Mouse (Mus musculus): ENCODE results near the gene Tmcc3. TPM values are rescaled to one million over a fixed set of nuclear protein-coding genes. Genes with fewer than 3 reads are reported as not detected.

Gene Tmcc3
- polyA plus RNA-seq, 1 experiment from 2014 or later: 6.1 TPM

- 66% methylated on average over 8 of the region's 8 CpGs for WGBS
- Histone ChIP-seq H3K36me3 (no peaks in the 10 kb centered on the region), H3K27ac (no peak overlapping the region), H3K9me3 (replicated peaks) (no peaks in the 10 kb centered on the region), H3K4me2 (replicated peaks) (no peak overlapping the region), H3K4me3 (no peak overlapping the region), H3K27me3 (no peaks in the 10 kb centered on the region), H3K9ac (no peak overlapping the region), H3K4me1 (no peaks in the 10 kb centered on the region; the same call in 1 of the 2 replicates)
- no peak for ATAC-seq (ENCODE audit: low FRiP score)
Measured at GRCm38 (mm10) chr10:94471487-94471886, 159.7 kb downstream of the Tmcc3 start.

GRCm38 (mm10) chr10:94473501-94473900 is 161.8 kb downstream of the Tmcc3 start:
- Histone ChIP-seq H3K4me2 (replicated peaks) (no peak overlapping the region), H3K27me3 (no peaks in the 10 kb centered on the region), H3K27ac (no peak overlapping the region), H3K4me3 (no peak overlapping the region), H3K9ac (no peak overlapping the region), H3K4me1 (no peaks in the 10 kb centered on the region; the same call in 1 of the 2 replicates), H3K36me3 (no peaks in the 10 kb centered on the region), H3K9me3 (replicated peaks) (no peaks in the 10 kb centered on the region)
- WGBS: 62% methylated on average over 5 of the region's 5 CpGs
- no peak for ATAC-seq (ENCODE audit: low FRiP score)

- ATAC-seq (ENCODE audit: low FRiP score): no peak
- WGBS: 91% methylated on average over 5 of the region's 5 CpGs
- H3K27ac ChIP-seq: no peak overlapping the region
- no peak overlapping the region for H3K4me3 ChIP-seq
- no peaks in the 10 kb centered on the region; the same call in 1 of the 2 replicates for H3K4me1 ChIP-seq
- H3K9ac ChIP-seq: no peak overlapping the region
- no peaks in the 10 kb centered on the region for H3K27me3 ChIP-seq
- H3K36me3 ChIP-seq: no peaks in the 10 kb centered on the region
- no peaks in the 10 kb centered on the region for H3K9me3 ChIP-seq (replicated peaks)
- H3K4me2 ChIP-seq (replicated peaks): no peak overlapping the region
Measured at GRCm38 (mm10) chr10:94474185-94474584, 162.4 kb downstream of the Tmcc3 start.

GRCm38 (mm10) chr10:94477366-94478225 is 165.8 kb downstream of the Tmcc3 start:
- no peak for ATAC-seq (ENCODE audit: low FRiP score)
- Histone ChIP-seq H3K4me1 (no peaks in the 10 kb centered on the region; the same call in 1 of the 2 replicates), H3K4me3 (no peak overlapping the region), H3K27ac (no peak overlapping the region), H3K27me3 (no peaks in the 10 kb centered on the region), H3K9me3 (replicated peaks) (0 out of 2 replicates have a peak, but pooled peaks cover 8% of the 10 kb centered on the region), H3K36me3 (no peaks in the 10 kb centered on the region), H3K9ac (no peak overlapping the region), H3K4me2 (replicated peaks) (no peak overlapping the region)
- WGBS: 92% methylated on average over 13 of the region's 13 CpGs

- Histone ChIP-seq H3K4me2 (replicated peaks) (no peak overlapping the region), H3K9me3 (replicated peaks) (0 out of 2 replicates have a peak, but pooled peaks cover 8% of the 10 kb centered on the region), H3K27me3 (no peaks in the 10 kb centered on the region), H3K4me1 (no peaks in the 10 kb centered on the region), H3K4me3 (no peak overlapping the region), H3K9ac (no peak overlapping the region), H3K27ac (no peak overlapping the region), H3K36me3 (no peaks in the 10 kb centered on the region)
- 82% methylated on average over 13 of the region's 13 CpGs for WGBS
- no peak for ATAC-seq (ENCODE audit: low FRiP score)
Measured at GRCm38 (mm10) chr10:94479646-94480045, 167.9 kb downstream of the Tmcc3 start.

GRCm38 (mm10) chr10:94480380-94481101 is 168.8 kb downstream of the Tmcc3 start:
- Histone ChIP-seq H3K27ac (no peak overlapping the region), H3K27me3 (no peaks in the 10 kb centered on the region), H3K4me1 (no peaks in the 10 kb centered on the region), H3K36me3 (no peaks in the 10 kb centered on the region), H3K9ac (no peak overlapping the region), H3K4me2 (replicated peaks) (no peak overlapping the region), H3K9me3 (replicated peaks) (0 out of 2 replicates have a peak, but pooled peaks cover 8% of the 10 kb centered on the region), H3K4me3 (no peak overlapping the region)
- WGBS: 89% methylated on average over 13 of the region's 13 CpGs
- no peak for ATAC-seq (ENCODE audit: low FRiP score)

GRCm38 (mm10) chr10:94481613-94482012 is 169.9 kb downstream of the Tmcc3 start:
- no peaks in the 10 kb centered on the region for H3K27me3 ChIP-seq
- no peak overlapping the region for H3K4me3 ChIP-seq
- H3K27ac ChIP-seq: no peak overlapping the region
- no peaks in the 10 kb centered on the region for H3K36me3 ChIP-seq
- no peak overlapping the region for H3K9ac ChIP-seq
- no peak overlapping the region for H3K4me2 ChIP-seq (replicated peaks)
- no peaks in the 10 kb centered on the region for H3K4me1 ChIP-seq
- H3K9me3 ChIP-seq (replicated peaks): 0 out of 2 replicates have a peak, but pooled peaks cover 8% of the 10 kb centered on the region
- ATAC-seq (ENCODE audit: low FRiP score): no peak

GRCm38 (mm10) chr10:94486179-94486578 is 174.4 kb downstream of the Tmcc3 start:
- no peaks in the 10 kb centered on the region for H3K36me3 ChIP-seq
- ATAC-seq (ENCODE audit: low FRiP score): no peak
- no peak overlapping the region for H3K4me2 ChIP-seq (replicated peaks)
- no peaks in the 10 kb centered on the region for H3K4me1 ChIP-seq
- H3K4me3 ChIP-seq: no peak overlapping the region
- H3K9me3 ChIP-seq (replicated peaks): 0 out of 2 replicates have a peak, but pooled peaks cover 8% of the 10 kb centered on the region
- H3K9ac ChIP-seq: no peak overlapping the region
- no peaks in the 10 kb centered on the region for H3K27me3 ChIP-seq
- 70% methylated on average over 2 of the region's 2 CpGs for WGBS
- no peak overlapping the region for H3K27ac ChIP-seq

DNA sequence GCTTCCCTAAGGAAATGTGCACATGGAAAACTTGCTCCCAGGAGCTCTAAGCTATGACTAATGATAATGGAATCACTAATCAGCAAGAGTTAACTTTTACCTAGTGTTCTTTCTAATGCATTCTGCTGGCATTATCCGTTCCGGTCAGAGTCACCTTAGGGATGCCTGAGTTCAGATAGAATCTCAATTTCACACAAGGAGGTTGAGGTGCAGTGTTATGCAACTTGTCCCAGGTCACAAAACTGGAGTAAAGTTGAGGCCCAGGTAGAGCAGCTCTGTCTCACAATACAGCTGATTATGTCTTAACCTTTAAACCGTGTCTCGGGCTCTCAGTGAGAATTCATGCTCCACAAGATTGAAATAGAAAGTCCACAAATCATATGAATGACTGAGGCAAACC is 177.8 kb downstream of the Tmcc3 start:
- H3K4me1 ChIP-seq: peaks cover 5% of the 10 kb centered on the region
- no peak overlapping the region for H3K9ac ChIP-seq
- no peak overlapping the region for H3K27ac ChIP-seq
- H3K9me3 ChIP-seq (replicated peaks): no peaks in the 10 kb centered on the region
- no peak for ATAC-seq (ENCODE audit: low FRiP score)
- H3K4me2 ChIP-seq (replicated peaks): no peak overlapping the region
- WGBS: 90% methylated on average over 4 of the region's 4 CpGs
- no peaks in the 10 kb centered on the region for H3K27me3 ChIP-seq
- no peaks in the 10 kb centered on the region for H3K36me3 ChIP-seq
- H3K4me3 ChIP-seq: no peak overlapping the region

DNA sequence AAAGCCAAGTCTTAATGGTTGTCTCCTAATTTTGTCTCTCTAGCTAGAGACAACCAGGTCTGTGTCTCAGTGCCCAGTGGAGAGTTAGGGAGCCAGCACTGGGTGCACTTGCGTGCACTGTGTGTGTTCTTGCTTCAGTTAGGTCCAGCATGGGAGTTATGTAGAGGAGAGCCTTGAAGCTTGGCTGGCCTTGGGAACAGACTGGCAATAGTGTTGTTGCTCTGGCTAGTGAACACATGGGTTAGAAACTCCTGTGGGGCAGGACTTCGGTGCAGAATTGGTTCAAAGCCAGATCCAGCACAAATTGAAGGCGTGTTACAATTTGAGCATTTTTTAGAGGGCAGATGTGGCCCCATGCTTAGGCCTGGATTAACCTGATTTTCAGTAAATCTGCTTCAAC is 179.3 kb downstream of the Tmcc3 start:
- WGBS: 85% methylated on average over 3 of the region's 3 CpGs
- no peak overlapping the region for H3K4me3 ChIP-seq
- no peak overlapping the region for H3K27ac ChIP-seq
- no peaks in the 10 kb centered on the region for H3K36me3 ChIP-seq
- ATAC-seq (ENCODE audit: low FRiP score): no peak
- H3K27me3 ChIP-seq: no peaks in the 10 kb centered on the region
- H3K9ac ChIP-seq: no peak overlapping the region
- H3K4me2 ChIP-seq (replicated peaks): no peak overlapping the region
- H3K9me3 ChIP-seq (replicated peaks): no peaks in the 10 kb centered on the region
- H3K4me1 ChIP-seq: peaks cover 12% of the 10 kb centered on the region

- Histone ChIP-seq H3K27ac (peak overlapping the region; percentile 64), H3K4me1 (peaks cover 22% of the 10 kb centered on the region), H3K9me3 (replicated peaks) (no peaks in the 10 kb centered on the region), H3K4me3 (no peak overlapping the region), H3K9ac (no peak overlapping the region), H3K4me2 (replicated peaks) (no peak overlapping the region; the same call in 1 of the 2 replicates), H3K36me3 (no peaks in the 10 kb centered on the region), H3K27me3 (no peaks in the 10 kb centered on the region)
- ATAC-seq (ENCODE audit: low FRiP score): peak; percentile 67
- 38% methylated on average over 8 of the region's 8 CpGs for WGBS
Measured at GRCm38 (mm10) chr10:94494403-94494846, 182.7 kb downstream of the Tmcc3 start.

DNA sequence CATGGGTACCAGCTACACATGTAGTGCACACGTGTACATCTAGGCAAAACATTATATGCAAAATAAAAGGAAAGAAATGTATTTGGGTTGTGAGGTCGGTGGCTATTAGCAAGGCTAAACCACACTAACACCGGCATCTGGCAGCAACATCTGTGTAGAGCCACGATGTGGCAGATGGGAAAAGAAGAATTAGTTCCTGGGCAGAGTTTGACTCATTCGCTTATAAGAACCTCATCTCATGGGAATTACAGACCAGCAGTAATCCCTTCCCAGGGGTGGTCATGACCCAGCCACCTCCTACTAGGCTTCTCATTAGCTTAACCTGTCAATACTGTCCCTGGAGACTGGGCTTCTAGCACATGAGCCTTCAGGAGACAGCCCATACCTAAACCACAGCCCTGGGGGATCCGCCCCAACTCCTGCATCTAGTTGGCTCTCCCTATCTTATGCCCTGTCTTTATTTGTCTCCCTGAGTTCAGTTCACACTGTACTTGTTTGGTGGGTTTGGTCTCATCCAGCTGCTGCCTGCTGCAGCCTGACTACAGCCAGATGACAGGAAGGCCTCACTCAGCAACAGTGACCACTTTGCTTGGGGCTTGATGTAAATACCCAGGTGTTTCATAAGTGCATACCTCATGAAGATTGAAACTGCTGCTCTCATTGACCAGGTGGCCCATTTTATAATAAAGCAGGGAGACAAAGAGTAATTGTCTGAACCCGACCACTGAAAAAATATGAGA is 183.9 kb downstream of the Tmcc3 start:
- Histone ChIP-seq H3K27ac (no peak overlapping the region), H3K4me1 (peaks cover 28% of the 10 kb centered on the region), H3K4me2 (replicated peaks) (no peak overlapping the region), H3K9me3 (replicated peaks) (no peaks in the 10 kb centered on the region), H3K4me3 (no peak overlapping the region), H3K9ac (no peak overlapping the region), H3K27me3 (no peaks in the 10 kb centered on the region), H3K36me3 (no peaks in the 10 kb centered on the region)
- 0 out of 2 replicates have a peak, but pooled peaks have one; percentile 10 for ATAC-seq (ENCODE audit: low FRiP score)
- WGBS: 82% methylated on average over 7 of the region's 7 CpGs
